Mouse (Mus musculus): ENCODE results near the gene Mrpl48.

GRCm38 (mm10) chr7:100503076-100503475 is 105.0 kb downstream of the Mrpl48 start:
- TF ChIP-seq POLR2A (IDR thresholded peaks at IDR 0.05; ENCODE audit: borderline replicate concordance, insufficient read depth, low read length) (no peak), CTCF (IDR thresholded peaks at IDR 0.05; ENCODE audit: borderline replicate concordance, insufficient read depth, low read depth, low read length) (no peak)

Measured in cerebellum, adult 2 months (tissue).